Mouse (Mus musculus): ENCODE measurements around the gene Srebf1.
A peak's percentile ranks its signal among the peaks of the same experiment; 100 is the strongest.

Srebf1 gene

GRCm38 (mm10) chr11:60222469-60223236 is at the start of gene Srebf1:
TSS of gene Srebf1 (minus strand) at chr11:60222581.
- DNase-seq (ENCODE audit: low read depth, low spot score) = peak; percentile 50

- DNase-seq (ENCODE audit: low read depth, low spot score) = no peak
Measured at GRCm38 (mm10) chr11:60268563-60268962, 46.2 kb upstream of the Srebf1 start.

DNA sequence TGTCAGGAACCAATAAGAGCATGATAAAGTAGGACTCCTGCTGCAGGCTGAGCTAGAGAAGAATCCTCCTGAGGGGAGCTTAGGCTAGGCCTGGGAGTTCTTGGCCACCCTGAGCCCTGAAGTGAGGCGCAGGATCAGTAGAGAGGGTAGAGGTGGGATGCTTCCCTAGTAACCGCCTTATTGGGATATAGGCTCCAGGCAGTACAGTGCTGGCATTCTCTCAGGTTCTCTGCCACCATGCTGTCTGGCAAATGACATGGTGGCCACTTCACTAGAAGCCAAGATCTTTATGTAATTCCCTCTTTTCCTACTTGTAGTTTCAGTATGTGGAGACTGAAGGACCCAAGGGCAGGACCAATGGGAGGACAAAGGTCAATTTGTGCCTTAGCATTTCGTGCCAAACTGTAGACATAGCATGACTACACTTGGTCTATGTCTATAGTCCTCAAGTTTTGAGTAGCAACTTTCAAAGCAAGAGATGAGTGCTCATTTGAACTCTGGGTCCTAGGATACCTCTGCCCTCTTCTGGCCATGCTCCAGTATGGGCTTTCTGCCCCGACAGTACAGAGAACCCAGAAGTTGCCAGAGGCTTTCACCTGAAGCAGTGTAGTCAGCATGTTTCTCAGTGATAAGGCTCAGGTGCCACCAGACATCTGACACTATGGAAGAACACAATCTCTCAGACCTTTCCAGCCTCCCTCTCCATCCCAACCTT is 43.0 kb upstream of the Srebf1 start:
- DNase-seq (ENCODE audit: low read depth, low spot score) = no peak

- DNase-seq (ENCODE audit: low read depth, low spot score) = no peak
Measured at GRCm38 (mm10) chr11:60264651-60265050, 42.3 kb upstream of the Srebf1 start.

DNA sequence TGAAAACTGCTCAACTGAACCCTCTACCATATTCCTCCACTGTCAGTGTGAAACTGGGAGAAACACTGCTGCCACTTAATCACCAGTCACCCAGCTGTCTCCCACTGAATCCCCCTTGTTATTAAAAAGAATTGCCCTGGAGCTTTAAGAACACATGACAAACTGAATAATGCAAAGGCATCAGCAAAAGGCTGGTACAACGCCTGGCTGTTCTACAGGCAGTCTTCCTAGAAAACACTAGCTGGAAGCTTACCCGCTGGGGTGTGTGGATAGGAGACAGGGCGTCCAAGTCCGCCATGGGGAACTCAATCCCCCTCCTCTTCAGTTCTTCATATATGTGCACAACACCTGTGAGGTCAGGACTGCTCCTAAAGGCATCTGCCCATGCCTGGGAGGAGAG is 40.0 kb upstream of the Srebf1 start:
- DNase-seq (ENCODE audit: low read depth, low spot score) = no peak

- no peak for DNase-seq (ENCODE audit: low read depth, low spot score)
Measured at GRCm38 (mm10) chr11:60260743-60261142, 38.4 kb upstream of the Srebf1 start.

GRCm38 (mm10) chr11:60257696-60258095 is 35.3 kb upstream of the Srebf1 start:
- no peak for DNase-seq (ENCODE audit: low read depth, low spot score)

- no peak for DNase-seq (ENCODE audit: low read depth, low spot score)
Measured at GRCm38 (mm10) chr11:60256713-60257112, 34.3 kb upstream of the Srebf1 start.

DNA sequence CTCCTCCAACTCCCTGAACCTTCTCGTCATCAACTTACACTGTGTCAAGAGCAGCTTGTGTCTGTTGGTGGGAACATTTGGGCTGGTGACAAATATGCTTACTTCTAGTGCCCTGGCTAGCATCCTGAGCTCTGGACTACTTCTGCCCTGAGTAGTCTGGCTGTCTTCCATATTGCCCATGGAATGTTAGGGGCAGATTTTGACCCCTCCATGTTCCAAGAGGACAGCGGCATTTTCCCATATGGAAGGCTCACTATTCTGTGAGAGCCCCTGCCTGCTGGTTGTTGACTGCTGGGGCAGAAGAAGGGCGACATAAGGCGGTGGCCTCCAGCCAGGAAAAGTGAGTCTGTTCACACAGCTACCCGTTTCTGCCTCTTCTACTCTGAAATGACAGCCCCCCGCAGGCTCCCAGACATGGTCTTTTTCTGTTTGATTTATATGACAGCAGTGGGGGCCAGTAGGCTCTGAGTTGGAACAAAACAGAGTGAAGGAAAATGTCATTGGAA is 33.8 kb upstream of the Srebf1 start:
- no peak for DNase-seq (ENCODE audit: low read depth, low spot score)

GRCm38 (mm10) chr11:60255639-60256038 is 33.3 kb upstream of the Srebf1 start:
- DNase-seq (ENCODE audit: low read depth, low spot score) = no peak

GRCm38 (mm10) chr11:60255181-60255580 is 32.8 kb upstream of the Srebf1 start:
- DNase-seq (ENCODE audit: low read depth, low spot score) = no peak

DNA sequence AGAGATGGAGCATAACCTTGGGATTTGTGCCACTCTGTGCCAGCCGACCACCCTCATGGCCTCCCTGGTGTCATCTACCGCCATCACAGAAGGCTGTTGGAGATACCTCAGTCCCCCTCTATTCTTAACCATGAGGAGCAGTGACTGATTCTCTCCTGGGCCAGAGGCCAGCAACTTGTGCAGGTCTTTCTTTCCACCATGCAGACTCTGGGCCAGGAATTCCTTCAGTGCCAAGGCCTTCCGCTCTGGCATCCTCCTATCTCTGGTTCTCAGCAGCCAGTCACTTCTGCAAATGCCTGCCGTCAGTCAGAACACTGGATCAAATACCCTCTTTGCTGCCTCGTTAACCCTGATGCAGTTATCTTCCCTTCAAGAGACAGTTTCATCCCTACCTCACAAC is 31.9 kb upstream of the Srebf1 start:
- DNase-seq (ENCODE audit: low read depth, low spot score) = no peak

- no peak for DNase-seq (ENCODE audit: low read depth, low spot score)
Measured at GRCm38 (mm10) chr11:60253546-60253945, 31.2 kb upstream of the Srebf1 start.

- no peak for DNase-seq (ENCODE audit: low read depth, low spot score)
Measured at GRCm38 (mm10) chr11:60250971-60251643, 28.7 kb upstream of the Srebf1 start.

DNA sequence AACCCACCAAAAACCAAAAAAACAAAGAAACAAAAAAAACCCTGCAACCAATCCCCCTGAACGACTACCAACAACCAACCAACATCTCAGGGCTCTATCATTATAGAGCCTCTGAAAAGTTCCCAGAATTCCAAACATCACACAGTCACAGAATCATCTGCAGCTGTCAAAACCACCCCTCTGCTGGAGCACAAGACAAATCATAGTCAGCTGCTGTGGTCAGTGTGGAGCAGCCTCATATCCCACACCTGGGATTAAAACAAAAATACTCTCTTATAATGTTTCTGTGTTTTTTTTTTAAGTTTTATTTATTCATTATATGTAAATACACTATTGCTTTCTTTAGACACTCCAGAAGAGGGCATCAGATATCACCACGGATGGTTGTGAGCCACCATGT is 27.5 kb upstream of the Srebf1 start:
- DNase-seq (ENCODE audit: low read depth, low spot score) = no peak

DNA sequence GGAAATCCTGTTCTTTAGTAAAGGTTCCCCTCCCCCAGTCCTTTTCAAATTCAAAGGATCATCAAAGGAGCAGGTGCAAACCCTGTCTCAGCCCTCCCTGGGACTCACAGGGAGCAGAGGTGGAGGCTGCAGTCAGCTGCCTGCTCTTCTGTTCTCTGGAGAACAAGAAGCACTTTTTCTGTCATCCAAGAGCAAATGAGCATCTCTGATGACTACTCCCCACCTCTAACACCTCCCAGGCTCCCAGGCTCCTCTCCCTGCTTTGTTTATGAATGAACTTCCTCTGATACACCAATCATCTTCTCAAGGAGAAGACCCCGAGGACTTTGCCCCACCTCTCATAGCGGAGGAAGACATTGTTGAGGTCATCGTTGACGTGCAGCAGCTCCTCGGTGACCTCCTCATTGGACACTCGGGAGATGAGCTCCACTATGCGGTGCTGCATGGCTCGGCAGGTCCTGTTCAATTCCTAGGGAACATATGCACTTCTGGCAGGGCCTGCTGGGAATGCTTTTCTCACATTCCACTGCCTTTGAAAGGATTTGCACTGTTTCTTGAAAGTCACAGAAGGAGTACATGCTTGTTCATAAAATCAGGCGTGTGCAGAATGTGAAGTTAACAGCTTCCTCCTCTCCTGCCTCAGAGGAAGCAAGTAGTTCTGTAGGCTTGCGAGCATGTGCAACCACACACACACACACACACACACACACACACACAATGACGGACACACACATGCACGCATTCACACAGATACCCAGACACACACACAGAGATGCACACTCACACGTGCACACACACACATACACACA is 26.4 kb upstream of the Srebf1 start:
- no peak for DNase-seq (ENCODE audit: low read depth, low spot score)

DNA sequence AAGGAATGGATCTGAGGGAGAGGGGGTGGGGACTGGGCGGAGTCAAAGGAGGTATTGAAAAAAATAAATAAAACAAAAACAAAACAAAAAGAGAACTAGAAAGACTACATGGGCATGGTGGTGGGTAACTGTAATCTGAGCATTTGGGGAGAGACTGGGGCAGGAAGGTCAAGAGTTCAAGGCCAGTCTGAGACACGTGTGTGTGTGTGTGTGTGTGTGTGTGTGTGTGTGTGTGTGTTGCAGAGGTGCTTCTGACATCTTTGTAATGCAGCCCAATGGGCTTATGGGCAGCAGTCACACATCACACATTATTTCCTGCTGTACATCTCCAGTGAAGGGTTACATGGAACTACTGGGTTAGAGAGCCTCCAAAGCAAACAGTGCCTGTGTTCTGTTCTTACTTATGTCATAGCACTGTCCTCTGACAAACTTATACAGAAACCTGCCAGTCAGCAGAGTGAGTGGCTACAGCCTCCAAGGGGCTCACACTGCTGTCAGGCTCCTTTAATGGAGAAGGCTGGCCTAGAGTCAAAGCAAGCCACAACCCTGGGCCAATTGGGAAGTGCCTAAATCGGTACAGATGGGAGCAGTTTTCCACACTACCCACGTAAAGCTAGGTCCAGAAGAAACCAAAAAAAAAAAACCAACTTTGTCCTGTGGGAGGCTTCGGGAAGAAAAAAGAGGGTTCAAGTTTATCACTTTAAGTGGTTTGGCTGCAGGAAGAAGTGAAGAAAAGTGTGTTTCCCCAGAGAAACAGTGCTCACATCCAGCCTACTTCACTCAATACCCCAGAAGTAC is 25.6 kb upstream of the Srebf1 start:
- DNase-seq (ENCODE audit: low read depth, low spot score) = no peak

DNA sequence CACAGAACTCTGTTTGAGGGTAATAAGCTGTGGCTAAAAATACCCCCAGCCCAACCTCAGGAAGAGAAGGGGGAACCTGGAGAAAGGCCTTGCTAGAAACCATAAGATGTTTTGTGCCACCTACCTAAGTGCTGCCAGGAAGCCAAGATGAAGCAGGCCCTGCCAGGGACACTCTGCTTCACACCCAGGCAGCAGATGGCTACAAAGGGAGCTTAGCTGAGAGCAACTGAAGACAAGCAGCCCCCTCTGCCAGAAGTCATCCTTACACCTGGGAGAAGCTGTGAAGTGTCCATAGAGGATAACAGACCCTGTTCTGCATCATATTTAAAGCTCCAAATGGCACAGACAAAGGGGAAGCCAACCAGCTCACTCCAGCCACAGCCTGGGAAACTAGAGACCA is 23.7 kb upstream of the Srebf1 start:
- no peak for DNase-seq (ENCODE audit: low read depth, low spot score)

DNA sequence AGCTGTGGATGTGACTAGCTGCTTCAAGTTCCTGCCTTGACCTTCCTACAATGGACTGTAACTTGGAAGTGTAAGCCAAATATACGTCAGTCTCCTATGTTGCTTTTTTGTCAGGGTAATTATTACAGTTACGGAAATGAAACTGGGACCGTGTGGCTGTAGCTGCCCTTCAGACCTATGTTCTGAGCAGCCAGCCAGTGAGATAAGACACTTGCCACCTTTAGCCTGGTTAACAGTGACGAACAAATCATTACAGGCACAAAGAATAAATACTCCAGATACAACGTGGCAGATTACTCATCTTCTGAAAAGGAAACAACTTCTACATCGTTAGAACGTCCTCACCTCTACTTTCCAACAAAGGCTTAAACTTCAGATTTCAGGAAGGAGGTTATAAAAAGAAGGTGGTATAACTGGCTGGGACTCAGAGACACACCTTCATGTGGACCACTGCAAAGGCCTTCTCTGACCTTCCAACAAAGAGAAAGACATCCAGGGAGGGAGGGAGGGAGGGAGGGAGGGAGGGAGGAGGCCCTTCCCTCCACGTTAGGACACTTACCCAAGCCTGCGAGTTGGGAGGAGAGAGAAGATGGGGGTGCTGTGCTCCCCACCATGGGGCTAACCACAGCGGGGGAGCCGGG is 22.2 kb upstream of the Srebf1 start:
- no peak for DNase-seq (ENCODE audit: low read depth, low spot score)

DNA sequence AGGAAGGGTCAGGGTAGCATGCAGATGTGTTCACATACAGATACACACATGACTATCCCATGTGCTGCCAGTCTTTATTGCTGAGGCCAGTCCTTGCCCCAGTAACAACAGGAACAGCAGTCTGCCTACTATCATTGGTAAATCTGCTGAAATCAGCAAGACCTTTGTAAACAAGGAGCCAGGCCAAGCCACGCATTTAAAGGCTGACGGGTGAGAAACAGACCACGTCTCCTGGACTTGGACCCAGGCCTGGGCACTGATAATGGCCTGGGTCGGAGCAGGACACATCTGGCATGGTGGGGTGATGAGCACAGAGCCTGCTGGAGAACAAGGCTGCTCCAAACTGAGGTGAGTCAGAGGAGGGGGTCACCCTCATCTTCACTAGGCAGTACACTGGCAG is 18.1 kb upstream of the Srebf1 start:
- no peak for DNase-seq (ENCODE audit: low read depth, low spot score)

All from retina, adult 2 months (tissue).